Mouse (Mus musculus) gastrocnemius, adult 8-10 months (tissue): ENCODE data around the gene Slc47a1. TPM values are rescaled to one million over a fixed set of nuclear protein-coding genes. Genes with fewer than 3 reads are reported as not detected.
A peak's percentile ranks its signal among the peaks of the same experiment; 100 is the strongest.
"Not testable (repeated sequence)": the region's sequence is repeated elsewhere in the genome, so short reads cannot be mapped to it uniquely, and the experiment has no call there.

ENCODE experiments used
- DNase-seq, 2 experiments: peaks; one replicate each; pipeline ENCODE4 v3.0.0; 2022; ENCODE audit warnings: low spot score in 2 of 2
- total RNA-seq, 4 experiments: library from RNA; stranded (reverse); gene quantifications; 2 replicates each; pipeline ENCODE4 v1.2.4; 2022

The Slc47a1 gene
- total RNA-seq, 4 experiments from 2014 or later = 13.9 to 19.3 (median 16.7) TPM

- DNase-seq = no peak
Measured at GRCm38 (mm10) chr11:61319233-61319922, 58.8 kb downstream of the Slc47a1 start.

GRCm38 (mm10) chr11:61316864-61317263, 61.3 kb downstream of the Slc47a1 start:
- DNase-seq = no peak

GRCm38 (mm10) chr11:61310321-61310720, 67.8 kb downstream of the Slc47a1 start:
- DNase-seq = no peak

- DNase-seq = no peak
Measured at GRCm38 (mm10) chr11:61309831-61310230, 68.3 kb downstream of the Slc47a1 start.

- no peak for DNase-seq
Measured at GRCm38 (mm10) chr11:61307795-61308194, 70.3 kb downstream of the Slc47a1 start.

- DNase-seq = peak in 1 of 2 experiments; percentile 12
Measured at GRCm38 (mm10) chr11:61305377-61305776, 72.8 kb downstream of the Slc47a1 start.

- not testable (repeated sequence) for DNase-seq
Measured at GRCm38 (mm10) chr11:61304535-61304934, 73.6 kb downstream of the Slc47a1 start.

- DNase-seq = peak in 1 of 2 experiments; percentile 15
Measured at GRCm38 (mm10) chr11:61300716-61301392, 77.3 kb downstream of the Slc47a1 start.

- DNase-seq = no peak
Measured at GRCm38 (mm10) chr11:61300205-61300604, 77.9 kb downstream of the Slc47a1 start.

- no peak for DNase-seq
Measured at GRCm38 (mm10) chr11:61297901-61298300, 80.2 kb downstream of the Slc47a1 start.

GRCm38 (mm10) chr11:61297326-61297725, 80.8 kb downstream of the Slc47a1 start:
- no peak for DNase-seq

GRCm38 (mm10) chr11:61296556-61296955, 81.6 kb downstream of the Slc47a1 start:
- no peak for DNase-seq

- DNase-seq = no peak
Measured at GRCm38 (mm10) chr11:61295556-61295955, 82.6 kb downstream of the Slc47a1 start.

GRCm38 (mm10) chr11:61294431-61294830, 83.7 kb downstream of the Slc47a1 start:
- DNase-seq = no peak

Other genes starting within 250 kb of the Slc47a1 start
- 10 to 100 TPM; 13.3 to 16.1 (median 15.7) TPM for gene Usp22, start 203.3 kb downstream of the Slc47a1 start, total RNA-seq
- under 1 TPM; 0.36 to 0.81 (median 0.55) TPM for gene Aldh3a1, start 170.8 kb downstream of the Slc47a1 start, total RNA-seq
- 10 to 100 TPM in 3 of 4 experiments, 1 to 10 TPM in 1; 9.5 to 16.0 (median 13.4) TPM for gene Aldh3a2, start 110.9 kb downstream of the Slc47a1 start, total RNA-seq
- gene Slc47a2, start 35.5 kb downstream of the Slc47a1 start, total RNA-seq = not detected
- gene Rnf112, start 75.8 kb upstream of the Slc47a1 start, total RNA-seq = under 1 TPM in 1 of 4 experiments, not detected in 3; 0.08 TPM
- gene Mfap4, start 107.1 kb upstream of the Slc47a1 start, total RNA-seq = 1 to 10 TPM; 3.1 to 7.2 (median 4.4) TPM
- 1 to 10 TPM; 2.0 to 4.6 (median 2.3) TPM for gene Mapk7, start 116.1 kb upstream of the Slc47a1 start, total RNA-seq
- 1 to 10 TPM; 2.9 to 7.2 (median 4.7) TPM for gene B9d1, start 126.8 kb upstream of the Slc47a1 start, total RNA-seq
- 10 to 100 TPM; 18.3 to 23.2 (median 21.5) TPM for gene Epn2, start 201.3 kb upstream of the Slc47a1 start, total RNA-seq